Mouse (Mus musculus) heart, postnatal 36 days (tissue): ENCODE data around the gene Lamc2. TPM values are rescaled to one million over a fixed set of nuclear protein-coding genes. Genes with fewer than 3 reads are reported as not detected.
A peak's percentile ranks its signal among the peaks of the same experiment; 100 is the strongest.

ENCODE experiments used
- DNase-seq, 2 experiments: peaks; one replicate each; pipeline ENCODE4 v3.0.0; 2021 to 2022
- intact Hi-C: fragments of 180-260 bp; cut with DNase I; formaldehyde crosslinking; loops from one replicate; pipeline ENCODE4 v1.15.1; 2025
- total RNA-seq, 2 experiments: library from RNA; stranded (reverse); gene quantifications; 2 replicates each; pipeline ENCODE4 v1.2.3; 2021

The Lamc2 gene
- total RNA-seq, 2 experiments from 2014 or later, result 6.3 to 7.7 TPM

DNA sequence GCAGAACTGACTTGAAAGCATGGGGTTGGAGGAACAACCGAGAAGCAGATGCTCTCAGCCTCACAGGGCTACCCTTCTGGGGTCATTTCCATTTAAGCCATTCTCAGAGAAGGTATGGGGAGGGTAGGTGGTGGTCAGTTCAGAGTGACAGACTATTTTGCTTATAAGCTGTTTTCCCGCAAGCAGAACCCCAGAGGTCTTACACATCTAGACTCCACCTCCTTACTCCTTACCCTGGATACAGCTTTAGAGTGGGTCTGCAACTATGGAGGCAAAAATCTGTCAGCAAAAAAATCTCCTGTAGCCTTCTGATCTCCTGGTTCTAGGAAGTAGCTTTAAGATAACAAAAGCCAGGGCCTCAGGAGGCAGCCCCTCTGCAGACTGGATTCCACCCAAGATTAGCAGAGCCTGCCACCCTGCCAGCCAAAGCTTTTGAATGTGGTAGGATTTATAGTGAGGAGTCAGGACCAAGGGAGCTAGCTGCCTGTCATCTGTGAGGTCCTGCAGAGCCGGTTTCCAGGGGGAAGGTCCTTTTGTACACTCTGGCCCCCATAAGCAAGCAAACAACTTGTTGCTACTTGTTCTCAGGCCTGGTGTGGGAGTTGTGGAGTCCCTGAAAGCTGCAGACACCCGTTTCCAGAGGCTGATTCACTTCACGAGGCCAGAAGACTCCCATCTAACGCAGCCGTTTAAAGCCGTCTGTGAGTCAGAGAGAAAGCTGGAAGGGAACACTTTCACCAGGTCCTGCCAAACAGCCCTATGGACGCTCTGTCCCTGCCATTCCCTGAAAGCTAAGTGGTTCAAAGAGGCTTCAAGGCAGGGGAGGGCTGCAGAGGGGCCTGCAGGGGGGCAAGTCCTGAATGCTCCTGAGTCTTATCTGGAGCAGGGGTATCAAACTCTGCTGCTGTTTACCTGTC is 52.1 kb downstream of the Lamc2 start:
- peak; percentile 61 to 69 for DNase-seq
- intact Hi-C loops, result loop anchor here (2.0 kb wide), 1 partner anchor 47 kb away; no protein-coding TSS in a partner anchor

DNA sequence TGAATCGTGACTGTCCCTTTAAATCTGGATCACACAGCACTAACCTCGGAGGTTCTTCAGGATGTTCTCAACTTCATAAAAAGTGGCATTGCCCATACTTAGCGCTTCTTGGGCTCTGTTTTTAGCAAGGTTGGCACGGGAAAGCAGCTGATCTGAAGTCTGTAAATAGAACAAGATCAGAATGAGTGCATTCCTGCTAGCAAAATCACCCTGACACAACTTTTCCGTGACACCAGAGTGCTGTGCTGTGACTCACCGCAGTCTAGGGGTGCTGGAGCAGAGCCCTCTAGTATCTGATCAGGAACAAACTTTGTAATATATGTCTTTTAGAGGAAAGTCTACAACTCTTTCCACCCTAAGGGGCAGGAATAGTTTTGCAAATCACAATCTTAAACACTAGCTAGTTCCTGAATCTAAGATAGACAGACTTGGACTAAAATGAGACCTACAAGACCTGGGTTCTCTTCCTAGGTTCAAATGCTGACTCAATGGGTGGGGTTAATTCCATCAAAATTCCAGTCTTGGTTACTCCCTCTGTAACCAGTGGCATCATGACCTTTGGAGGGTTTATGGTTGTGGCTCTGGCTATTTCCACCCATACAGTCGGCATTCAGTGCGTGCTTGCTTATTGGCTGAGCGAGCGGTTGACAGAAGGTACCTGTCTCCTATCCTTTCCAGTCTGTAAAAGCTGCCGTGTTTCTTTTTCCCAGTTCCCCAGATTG is 56.1 kb downstream of the Lamc2 start:
- intact Hi-C loops, result no loop called here
- peak; percentile 43 to 62 for DNase-seq

DNA sequence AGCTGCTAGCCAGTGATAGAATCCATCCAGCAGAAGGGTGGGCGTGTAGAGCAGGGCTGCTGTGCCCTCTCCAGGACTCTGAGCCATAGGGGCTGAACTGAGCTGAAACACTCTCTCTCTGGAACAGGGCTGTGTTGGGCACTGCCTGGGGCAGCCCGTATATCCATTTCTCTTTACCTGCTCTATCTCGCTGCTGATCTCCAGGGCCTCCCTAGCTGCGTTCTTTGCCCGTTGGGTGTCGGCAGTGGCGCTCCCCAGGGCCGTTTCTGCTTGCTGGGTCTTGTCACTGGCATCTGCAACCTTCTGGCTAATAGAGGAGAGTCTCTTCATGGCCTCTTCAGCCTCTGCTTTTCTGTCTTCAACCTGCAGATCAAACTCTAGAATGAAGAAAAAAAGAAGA is 57.5 kb downstream of the Lamc2 start:
- no peak for DNase-seq
- intact Hi-C loops, result no loop called here

DNA sequence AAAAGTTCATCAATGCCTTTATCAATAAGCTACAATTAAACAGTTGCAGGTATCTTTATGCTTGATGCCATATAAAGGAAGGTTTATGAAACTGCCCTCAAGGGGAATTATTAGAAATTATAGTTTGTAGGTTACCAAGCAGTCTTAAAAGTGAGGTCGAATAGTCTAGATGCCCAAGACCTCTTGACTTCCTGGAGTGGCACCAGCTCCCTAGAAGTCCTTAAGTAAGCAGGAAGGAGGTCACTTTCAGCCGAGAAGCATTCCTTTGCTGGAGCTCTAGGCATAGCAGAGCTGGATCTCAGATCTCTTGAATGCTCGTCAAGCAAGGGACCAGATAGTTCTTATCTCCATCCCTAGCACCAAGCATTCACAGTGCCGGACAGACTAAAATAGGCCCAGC is 58.6 kb downstream of the Lamc2 start:
- intact Hi-C loops, result no loop called here
- DNase-seq, result no peak

DNA sequence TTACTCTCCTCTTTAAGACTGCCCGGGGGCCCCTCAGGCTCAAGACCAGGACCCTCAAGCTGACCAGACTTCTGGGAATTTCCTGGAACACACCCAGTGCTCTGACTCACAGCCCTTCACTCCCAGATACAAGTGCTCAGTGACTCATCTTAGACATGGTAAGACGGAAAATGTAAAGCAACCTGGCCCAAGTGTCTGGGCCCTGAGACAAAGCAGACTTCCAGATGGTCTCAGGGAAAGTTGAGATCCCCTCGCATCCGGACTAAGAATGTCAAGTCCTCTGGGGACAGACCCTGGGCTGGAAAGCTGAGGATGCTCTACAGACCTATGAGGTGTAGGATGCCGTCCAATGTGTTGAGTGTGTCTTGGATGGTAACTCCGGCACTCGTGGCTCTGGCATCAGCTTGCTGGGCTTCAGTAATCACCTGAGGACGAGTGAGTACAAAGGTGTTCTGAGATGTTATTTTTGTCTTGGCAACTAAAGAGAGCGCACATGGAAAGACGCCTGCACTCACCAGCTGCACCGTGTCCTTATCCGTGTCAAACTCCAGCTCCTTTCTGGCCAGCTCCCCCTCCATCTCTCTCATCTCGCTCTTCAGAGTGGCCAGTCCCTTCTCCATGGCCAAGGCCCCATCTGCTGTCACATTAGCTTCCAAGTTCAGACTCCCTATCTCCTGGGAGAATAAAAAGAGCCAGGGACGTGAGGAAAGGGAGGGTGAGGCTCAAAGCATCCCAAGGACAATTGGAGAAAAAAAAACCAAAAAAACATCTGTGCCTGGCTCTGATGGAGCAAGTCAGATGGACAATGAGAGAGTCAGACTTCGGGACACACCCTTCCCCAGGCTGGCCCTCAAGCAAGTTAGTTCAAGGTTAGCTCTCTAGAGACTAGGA is 59.5 kb downstream of the Lamc2 start:
- DNase-seq, result peak; percentile 62 to 75
- intact Hi-C loops, result no loop called here

DNA sequence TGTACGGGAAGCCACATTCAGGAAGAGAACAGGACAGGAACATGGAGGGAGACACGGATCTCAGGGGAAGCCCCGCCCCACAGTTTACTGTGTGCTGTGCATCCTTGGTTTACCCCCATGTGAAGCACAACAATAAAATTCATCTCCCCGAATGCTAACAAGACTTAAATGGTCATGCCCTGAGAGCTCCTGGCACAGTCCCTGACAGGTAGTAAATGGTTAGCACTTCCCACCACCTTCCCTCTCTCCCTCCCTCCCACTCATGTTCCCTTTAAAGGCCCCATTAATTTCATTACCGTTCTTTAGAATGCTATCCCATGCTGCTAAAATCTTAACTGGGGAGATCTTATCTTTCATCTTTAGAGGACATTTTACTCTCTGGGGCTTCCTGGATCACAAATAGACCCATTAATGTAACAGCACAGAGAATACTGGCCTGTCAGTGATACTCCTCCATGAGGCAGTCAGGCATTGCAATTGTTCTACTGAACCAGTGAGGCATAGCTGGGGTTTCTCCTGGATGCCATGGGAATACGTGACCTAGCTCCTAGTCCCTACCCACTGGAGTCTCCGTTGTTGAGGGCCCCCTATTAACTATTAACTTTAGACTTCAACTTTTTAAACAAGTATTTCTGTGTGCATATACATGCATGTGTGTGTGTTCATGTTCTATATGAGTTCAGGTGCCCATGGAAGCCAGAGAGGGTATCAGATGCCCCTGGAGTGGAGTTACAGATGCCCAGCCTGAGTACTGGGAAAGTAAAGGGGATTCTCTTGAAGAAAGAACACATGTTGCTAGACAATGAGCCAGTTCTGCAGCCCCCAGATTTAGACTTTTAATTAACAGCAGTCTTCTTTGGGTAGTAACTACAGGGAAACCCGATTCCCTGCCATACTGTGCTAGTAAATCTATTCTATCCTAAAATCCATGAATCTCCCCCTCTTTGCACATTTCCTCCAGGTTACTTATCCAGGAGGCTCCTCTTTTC is 60.7 kb downstream of the Lamc2 start:
- intact Hi-C loops, result no loop called here
- no peak for DNase-seq

DNA sequence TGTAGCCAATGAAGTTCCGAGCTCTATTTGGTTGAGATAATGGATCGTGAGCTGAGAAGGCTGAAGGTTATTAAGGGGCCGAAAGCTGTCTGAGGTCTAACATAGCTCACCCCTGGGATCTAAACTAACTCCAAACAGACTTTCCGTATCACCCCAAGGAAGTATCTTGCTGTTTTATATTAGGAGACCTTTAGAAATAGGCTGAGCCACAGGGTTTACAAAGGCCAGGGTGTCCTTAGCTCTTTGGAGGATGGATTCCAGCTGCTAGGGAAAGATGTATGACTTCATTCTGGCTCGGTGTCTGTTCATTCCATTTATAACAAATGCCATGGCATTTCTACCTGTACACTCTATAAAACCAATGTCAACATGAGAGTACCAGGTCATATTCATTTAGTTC is 61.7 kb downstream of the Lamc2 start:
- intact Hi-C loops, result no loop called here
- no peak for DNase-seq

DNA sequence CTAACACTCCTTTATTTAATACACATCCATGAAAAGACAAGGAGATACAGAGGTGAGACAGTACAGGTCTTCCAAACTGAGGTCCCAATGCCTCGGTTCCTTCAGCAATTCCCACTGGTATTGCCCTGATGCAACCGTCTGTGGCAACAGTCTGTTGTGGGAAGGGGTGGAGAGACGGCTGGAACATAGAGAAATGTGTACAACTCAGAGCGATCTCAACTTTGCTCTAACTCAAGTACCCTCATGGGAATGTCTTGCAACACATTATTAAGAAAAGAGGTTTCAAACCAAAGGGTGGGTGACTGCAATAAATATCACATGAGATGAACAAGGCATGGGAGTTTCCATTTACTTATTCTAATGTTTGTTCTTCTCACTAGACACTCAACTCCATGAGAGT is 63.5 kb downstream of the Lamc2 start:
- intact Hi-C loops, result no loop called here
- no peak for DNase-seq

DNA sequence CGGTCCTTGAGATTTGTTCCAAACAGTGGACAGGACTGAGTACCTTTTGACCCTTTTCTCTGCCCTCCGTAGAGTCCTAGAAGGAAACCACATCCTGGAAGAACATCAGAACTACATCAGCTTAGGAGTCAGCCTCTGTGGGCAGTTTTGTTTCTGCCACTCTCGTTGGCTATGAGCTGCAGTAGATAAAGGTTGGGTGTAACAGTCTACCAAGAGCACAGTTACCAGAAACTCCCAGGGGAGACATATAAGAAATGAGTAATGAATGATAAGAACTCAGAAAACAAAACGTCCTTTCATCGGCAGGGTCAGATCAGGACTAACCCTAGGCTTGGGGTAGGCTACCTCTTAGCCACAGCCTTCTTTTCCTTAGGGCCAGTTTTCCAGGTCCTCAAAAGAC is 64.9 kb downstream of the Lamc2 start:
- DNase-seq, result no peak
- intact Hi-C loops, result no loop called here

DNA sequence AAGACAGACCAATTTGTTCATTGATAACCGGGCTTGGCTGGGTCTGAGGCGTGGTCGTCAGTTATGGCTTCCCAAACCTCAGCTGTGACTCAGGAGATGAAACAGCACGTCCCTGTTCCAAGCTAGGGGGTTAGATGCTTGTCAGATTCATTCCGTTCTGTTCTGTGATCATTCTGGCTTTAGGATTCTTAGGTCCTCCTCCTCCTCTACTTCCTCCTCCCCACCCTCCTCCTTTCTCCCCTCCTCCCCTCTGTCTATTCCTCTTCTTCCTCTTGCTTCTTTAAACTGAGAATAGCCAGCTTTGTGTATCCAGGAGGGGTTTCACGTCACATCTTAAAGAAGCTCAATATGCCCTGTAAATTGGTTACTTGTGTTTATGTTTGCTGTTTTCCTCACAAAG is 65.7 kb downstream of the Lamc2 start:
- intact Hi-C loops, result no loop called here
- no peak for DNase-seq

DNA sequence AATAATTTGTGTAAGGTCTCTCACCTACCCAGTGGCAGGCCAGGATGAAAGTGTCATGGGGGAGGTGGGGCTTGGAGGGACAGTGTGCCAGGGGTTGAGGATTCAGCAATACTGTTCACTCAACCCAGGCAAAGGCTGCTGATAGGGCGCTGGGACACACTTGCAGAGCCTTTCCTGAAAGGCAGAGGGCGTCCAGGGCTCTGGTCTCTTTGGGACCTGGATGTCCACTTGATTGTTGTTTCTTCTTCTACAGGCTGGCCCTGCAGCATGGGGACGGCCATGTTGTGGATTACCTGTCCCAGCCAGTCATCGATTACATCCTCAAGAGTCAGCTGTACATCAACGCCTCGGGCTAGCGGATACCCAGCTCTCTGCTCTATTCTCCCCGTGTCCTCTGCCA is 70.9 kb downstream of the Lamc2 start:
- DNase-seq, result no peak
- intact Hi-C loops, result no loop called here

DNA sequence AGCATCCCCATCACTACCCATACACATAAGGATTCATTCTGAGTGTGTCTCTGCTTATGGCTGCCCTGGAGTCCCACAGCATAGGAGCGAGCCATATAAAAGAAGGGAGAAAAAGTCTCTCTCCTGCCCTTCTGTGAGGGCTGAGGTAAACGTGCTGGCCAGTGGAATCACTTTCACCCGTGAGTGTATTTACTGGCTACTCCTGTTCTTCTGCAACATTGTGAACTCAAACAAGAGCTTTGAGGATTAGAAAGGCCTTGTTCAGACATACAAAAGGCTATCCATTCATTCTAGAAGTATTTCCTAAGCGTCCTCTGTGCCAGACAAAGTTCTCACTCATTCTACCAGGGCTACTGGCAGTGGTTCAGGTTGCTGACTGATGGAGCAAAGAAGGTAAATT is 74.7 kb downstream of the Lamc2 start:
- DNase-seq, result no peak
- intact Hi-C loops, result no loop called here

DNA sequence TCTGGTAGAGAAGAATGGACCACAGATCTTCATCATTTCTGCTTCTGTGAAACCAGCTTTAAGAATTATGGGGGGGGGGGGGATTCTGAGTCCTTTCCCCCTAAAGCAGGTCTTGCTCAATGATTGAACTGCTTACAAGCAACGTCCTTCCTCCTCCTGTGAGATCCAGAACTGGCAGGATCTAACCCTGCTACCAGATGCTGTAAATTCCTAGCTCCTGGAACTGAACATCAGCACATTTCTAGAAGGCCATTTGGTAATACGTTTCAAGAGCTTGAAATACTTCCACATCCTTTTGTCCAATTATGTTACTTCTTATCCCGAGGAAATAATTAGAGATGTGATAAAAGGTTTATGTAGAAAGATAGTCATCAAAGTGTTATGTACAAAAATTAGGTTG is 76.4 kb downstream of the Lamc2 start:
- no peak for DNase-seq
- intact Hi-C loops, result no loop called here

DNA sequence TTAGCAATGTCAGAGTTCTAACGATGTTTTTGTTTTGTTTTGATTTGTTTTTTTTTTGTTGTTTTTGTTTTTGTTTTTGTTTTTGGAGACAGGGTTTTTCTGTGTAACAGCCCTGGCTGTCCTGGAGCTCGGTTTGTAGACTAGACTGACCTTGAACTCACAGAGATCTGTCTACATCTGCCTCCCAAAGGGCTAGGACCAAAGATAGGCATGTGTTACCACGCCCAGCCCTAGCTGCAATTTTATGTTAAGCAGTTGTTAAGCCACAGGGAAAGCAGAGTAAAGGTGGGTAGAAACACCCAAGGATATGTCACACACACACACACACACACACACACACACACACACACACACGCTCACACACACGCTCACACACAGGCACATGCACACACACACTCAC is 76.9 kb downstream of the Lamc2 start:
- DNase-seq, result no peak
- intact Hi-C loops, result no loop called here

DNA sequence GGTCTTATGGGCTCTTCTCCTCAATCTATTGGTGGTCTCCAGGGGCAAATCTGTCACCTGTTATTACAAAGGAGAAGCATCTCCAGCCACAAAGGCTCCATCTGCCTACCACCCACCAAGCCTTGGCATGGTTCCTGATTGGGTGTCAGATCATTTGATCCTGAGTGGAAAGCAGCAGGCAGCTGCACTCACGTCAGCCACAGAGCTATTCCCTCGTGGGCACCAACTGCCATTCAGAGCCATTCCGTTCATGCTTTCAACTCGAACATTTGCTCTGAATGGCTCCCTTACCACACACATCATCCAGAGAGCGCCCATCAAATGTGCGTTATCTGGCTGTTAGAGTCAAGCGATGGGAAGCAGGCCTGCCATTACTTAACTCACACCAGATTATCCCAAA is 78.4 kb downstream of the Lamc2 start:
- DNase-seq, result no peak

DNA sequence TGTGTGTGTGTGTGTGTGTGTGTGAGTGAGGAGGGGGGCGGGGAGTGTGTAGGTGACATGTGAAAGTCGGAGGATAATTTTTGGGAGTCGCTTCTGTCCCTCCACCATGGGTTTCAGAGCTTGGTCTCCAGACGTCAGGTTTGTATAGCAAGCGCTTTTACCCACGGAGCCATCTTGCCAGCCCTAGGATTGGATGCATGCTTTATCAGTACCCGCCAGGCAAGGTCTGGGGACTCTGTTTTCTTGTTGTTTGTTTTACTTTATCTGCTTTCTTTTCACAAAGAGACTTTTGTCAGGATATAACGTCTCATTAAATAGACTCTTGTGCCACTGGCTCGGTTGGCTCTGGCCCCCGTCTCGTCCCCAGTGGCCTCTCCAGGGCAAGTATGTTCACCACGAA is 81.4 kb downstream of the Lamc2 start:
- no peak for DNase-seq

More for the DNA sequence above, 78.4 kb downstream of the Lamc2 start:
- intact Hi-C loops, result no loop called here

DNA sequence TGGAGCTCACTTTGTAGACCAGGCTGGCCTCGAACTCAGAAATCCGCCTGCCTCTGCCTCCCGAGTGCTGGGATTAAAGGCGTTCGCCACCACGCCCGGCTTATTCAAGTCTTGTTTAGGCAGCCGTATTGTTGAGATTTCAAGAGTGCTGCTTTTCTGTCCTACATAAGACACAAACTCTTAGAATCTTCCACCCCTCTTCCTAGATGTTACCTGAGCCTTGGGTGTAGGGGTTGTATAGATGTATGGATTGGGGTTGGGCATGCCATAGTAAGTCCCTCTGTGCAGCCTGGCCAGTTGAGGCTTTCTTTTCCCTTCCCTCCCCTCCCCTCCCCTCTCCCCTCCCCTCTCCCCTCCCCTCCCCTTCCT is 83.1 kb downstream of the Lamc2 start:
- DNase-seq, result no peak
- intact Hi-C loops, result loop anchor here (5.0 kb wide), 2 partner anchors 124 to 229 kb away; partner anchors contain the start of gene Lamc1

More for the DNA sequence above, 81.4 kb downstream of the Lamc2 start:
- intact Hi-C loops, result loop anchor here (5.0 kb wide), 2 partner anchors 122 to 227 kb away; partner anchors contain the start of gene Lamc1

DNA sequence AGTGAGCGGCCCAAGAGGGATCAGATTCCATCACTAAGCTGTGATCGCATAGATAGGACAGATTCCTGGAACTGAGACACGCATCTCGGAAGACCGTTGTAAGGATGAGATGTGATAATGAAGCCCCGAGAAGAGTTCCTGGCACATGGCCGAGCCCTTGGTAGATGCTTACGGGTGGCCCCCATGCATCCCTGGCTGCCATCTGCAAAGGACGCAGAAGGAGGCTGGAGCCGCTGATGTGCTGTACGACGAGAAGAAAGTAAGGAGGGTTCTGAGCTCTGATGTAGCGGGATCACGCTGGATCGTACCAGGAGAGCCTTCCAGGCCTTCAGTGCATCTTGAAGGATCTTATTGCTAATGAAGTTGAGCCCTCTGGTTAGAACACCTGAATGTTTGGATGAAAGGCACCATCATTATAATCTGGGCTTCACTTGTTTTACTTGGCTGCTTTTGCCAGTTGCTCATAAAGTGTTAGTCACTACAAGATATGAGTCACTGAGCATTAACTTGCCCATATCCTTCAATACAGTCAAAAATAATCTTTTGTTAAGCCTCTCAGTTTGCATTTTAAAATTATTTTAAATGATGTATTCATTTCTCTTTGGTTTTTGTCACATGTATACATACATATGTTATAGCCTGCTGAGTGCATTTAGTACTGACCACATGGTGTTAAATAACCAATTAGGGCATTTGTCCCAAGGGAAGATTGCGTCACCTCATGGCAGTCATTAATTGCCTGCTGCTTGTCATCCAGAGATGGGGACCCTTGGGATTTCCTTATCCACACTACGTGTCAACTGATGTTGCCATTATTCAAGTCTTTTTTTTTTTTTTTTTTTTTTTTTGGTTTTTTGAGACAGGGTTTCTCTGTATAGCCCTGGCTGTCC is 83.7 kb downstream of the Lamc2 start:
- DNase-seq, result no peak
- intact Hi-C loops, result loop anchor here (5.0 kb wide), 2 partner anchors 125 to 230 kb away; partner anchors contain the start of gene Lamc1
